Mouse (Mus musculus) c-Kit-positive CD71-positive TER-119-positive erythroid progenitor cells, embryonic 14.5 days (primary cell): ENCODE measurements at regions not wholly inside any gene's neighbourhood (a gene's known extent, or its start where the extent isn't known, plus 50 kb on each side); places are given as distances from the start of the nearest gene placed in this dataset.

ENCODE experiments used
- DNase-seq: peaks from one replicate; pipeline ENCODE4 v3.0.0-alpha.2; 2013; ENCODE audit warnings: low spot score

GRCm38 (mm10) chr4:31697769-31698505, 266.0 kb upstream of the Map3k7 start:
- no peak for DNase-seq

DNA sequence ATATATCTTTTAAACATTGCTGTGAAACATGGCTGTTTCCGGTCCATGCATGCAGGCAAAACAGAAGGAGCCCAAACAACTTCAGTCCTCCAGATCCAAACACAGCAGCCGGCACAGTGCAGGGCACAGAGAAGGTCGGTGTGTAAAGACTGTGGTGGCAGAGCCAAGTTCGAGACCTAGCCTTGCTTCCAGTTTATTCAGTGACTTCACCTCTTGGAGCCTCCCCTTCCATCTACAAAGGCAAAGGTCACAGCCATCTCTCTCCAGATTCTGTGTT, 265.5 kb upstream of the Map3k7 start:
- no peak for DNase-seq

DNA sequence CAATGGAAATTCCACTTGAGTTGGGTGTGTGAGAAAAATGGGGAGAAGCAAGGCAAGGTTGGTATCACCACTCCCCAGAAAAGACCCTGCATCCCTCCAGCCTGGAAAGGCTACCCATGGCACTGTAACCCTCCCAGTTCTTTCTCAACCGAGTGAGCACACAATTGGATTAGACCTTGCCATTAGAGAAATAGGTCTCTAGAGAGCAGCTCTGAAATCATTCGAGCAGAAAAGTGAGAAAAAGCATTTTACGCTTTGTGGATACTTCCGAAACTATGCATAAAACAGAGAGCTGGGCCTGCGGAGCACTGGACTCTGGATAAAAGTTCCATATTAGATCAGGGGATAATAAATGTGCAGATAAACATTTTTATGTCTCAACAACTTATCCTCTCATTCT, 264.6 kb upstream of the Map3k7 start:
- DNase-seq, result no peak

DNA sequence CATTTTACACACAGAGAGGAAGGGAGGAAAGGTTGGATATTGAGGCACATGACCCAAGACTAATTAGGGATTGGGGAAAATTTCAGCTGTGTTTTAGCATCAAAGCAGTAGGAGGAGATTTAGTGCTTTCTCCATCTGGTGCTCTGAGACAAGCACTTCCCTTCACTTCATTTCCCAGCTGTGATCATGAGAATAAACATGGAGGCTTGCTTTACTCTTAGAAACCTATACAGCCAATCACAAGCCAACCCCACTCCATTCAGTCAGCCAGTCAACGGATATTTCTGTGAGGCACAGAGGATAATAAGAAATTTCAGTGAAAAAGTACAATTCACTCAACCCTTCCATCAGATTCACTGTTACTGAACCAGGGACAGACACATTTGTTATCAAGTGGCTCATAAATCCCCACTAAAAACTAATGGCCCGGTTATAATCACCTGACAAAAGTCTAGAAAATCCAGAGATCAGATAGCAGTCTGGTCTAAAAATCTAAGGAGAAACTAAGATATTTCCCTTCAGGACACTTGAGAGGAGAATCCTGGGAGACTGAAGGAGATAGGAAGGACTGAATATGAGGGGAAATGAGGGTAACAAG, 249.7 kb upstream of the Map3k7 start:
- no peak for DNase-seq

DNA sequence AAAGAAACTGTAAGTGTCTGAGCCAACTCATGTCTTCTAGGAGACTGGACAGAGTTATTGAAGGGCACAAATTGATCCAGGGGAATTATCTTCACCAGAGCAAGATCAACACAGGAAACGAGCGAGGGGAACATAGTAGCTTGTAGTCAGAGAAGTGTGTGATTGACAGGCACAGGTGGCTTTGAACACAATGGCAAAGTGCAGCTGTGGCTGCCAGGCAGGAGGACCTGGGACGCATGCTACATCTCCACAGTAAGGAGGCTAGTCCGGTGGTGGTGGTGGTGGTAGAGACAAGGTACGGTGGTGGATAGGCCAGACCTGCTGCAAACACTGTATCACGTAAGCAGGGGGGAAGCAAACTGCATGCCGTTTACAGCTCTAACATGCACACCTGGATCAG, 240.4 kb upstream of the Map3k7 start:
- DNase-seq, result no peak

DNA sequence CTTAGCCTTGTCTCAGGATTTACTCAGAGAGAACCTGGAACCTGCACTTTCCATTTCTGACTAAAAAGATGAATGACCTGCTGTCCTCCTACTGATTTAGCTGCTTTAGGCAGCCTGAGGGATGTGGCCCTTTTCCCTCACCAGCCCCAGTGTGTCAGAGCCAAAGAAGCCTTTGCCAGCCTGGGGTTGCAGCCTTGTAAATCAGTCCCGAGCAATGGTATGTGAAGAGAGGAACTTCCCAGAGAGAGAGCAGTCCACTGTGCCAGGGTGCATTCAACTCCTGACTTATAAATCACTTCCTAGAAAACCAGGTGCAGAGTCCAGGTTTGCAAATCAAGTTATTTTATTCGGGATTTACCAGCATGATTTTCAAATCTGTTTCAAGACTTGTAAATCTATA, 239.5 kb upstream of the Map3k7 start:
- DNase-seq, result no peak

DNA sequence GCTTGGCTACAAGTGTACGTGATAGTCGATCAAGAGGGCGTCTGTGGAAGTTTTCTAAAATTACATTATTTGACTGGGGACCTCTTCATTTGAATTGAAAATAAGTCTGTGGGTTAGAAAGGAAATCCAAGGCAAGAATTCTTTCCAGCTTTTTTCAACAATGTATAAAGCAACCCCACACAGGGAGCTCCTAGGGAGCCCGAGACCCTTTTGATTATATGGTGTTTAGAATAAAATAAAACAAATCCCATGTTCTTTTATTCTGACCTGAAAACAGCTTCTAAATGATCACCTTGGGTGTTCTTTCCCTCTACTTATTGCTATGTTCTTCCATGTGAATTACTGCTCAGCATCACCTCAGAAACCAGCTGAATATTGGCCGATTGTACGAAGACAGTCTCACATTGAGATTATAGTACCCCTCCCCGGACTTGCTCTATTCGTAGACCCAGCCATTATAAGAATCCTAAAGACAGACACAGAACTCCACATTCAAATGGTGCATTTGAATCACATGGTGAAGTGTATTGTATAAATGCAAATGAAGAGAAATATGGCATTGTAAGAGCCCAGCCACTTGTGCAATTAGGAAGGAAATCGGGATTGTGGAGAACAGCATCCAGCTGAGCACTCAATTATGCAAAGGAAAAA, 236.3 kb upstream of the Map3k7 start:
- DNase-seq, result no peak

GRCm38 (mm10) chr4:31728149-31728516, 235.8 kb upstream of the Map3k7 start:
- no peak for DNase-seq

GRCm38 (mm10) chr4:31743776-31744175, 220.1 kb upstream of the Map3k7 start:
- DNase-seq, result no peak

- no peak for DNase-seq
Observed at GRCm38 (mm10) chr4:31744431-31744830, 219.5 kb upstream of the Map3k7 start.

DNA sequence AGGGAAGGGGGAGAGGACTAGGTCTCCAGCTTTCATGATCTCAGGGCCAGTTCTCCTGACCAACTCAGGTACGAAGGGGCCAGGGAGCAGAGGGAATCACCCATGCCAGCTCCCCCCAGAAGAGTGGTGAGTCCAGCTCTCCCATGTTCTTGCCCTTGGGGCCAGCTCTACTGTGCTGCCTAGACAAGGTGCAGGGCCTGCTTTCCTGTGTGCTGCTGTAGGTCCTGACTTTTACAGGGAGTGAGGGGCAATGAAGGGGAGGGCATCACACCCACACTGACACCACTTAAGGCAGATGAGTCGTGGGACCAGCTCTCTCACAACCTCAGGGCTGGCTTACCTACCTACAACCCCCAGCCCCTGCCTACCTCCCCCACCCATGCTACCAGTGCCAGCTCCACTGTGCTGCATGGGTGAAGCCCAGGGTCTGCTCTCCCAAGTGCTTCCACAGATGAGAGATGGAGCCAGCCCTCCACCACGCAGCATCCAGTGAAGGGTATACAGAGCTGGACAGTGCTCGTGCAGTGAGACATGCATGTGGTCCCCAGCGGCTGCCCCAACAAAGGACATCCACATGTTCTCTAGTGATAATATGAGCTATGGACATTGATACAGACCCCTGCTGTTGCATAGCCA, 210.1 kb upstream of the Map3k7 start:
- DNase-seq, result no peak

GRCm38 (mm10) chr4:31757126-31757525, 206.8 kb upstream of the Map3k7 start:
- no peak for DNase-seq

GRCm38 (mm10) chr4:31760116-31760515, 203.8 kb upstream of the Map3k7 start:
- DNase-seq, result no peak

- no peak for DNase-seq
Observed at GRCm38 (mm10) chr4:31762199-31762598, 201.7 kb upstream of the Map3k7 start.

DNA sequence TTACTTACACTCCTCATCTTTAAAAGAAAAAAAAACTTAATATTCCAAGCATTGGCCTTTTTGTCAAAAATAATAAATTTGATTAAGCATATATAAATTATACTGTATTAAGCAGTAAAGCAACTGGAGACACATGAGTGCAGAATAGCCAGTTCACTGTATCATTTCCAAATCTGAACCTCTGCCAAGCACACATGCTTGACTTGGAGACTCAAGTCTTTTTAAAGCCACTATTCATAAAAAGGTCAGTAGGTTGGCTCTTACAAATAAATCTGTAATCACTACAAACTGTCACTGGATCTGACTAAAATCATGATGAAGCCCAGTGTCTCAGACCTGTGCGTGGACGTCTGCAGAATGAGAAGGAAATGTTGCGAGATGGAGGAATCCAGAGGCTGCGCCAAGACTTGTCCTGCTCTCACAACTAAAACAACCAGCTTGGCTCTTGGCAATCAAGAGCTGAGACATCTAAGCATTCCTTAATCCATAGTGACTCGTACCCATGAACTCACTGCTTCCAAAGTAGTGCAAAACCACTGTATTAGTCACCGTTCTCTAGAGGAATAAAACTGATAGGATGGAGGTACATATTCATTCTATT, 195.8 kb upstream of the Map3k7 start:
- DNase-seq, result no peak

DNA sequence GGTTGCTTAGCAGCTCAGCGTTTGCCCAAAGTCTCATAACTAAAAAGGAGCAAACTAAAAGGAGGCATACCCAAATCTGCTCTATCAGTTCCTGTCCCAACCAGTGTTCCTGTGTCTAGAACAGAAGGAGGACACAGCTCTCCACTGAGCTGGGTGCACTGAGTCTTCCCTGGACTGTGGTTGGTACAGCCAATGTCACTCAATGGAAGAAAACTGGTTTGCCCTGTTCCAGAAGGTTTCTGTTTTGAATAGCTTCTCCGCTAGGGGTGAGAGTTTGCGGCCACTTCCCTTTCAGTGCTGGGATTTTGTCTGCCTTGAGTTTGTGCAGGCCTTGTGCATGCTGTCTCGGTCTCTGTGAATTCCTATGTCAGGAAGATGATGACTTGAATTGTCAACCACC, 194.6 kb upstream of the Map3k7 start:
- no peak for DNase-seq

- DNase-seq, result no peak
Observed at GRCm38 (mm10) chr4:31786284-31786683, 177.6 kb upstream of the Map3k7 start.

DNA sequence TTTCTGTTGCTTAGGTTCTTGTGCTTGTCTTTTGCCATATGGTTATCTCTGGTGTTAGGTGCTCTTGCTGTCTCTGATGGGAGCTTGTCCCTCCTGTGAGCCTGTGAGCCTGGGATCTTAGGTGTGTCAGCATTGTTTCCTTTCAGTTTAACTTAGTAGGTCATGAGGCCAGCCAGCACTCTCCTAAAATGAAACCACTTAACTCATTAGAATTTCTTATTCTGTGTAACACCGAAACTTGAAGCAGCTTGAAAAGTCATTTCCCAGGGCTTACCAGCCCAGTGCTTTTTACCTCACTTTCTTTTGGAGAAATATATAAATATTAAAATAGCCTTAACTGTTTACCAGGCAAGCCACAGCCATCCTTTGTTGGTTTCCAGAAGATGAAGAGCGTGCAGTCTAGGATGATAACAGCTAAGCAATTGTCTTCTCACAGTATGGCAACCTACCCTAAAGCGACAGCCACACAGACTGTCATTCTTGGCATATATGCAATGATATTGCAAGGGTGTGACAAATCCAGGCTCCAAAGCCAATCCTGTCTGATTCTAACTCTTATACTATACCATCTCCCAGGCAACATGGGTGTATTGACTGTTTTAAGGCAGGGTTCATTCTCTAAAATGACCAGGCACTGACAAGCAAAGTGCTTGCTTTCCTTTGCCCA, 146.2 kb upstream of the Map3k7 start:
- no peak for DNase-seq

GRCm38 (mm10) chr4:31819521-31820259, 144.2 kb upstream of the Map3k7 start:
- no peak for DNase-seq

GRCm38 (mm10) chr4:31823574-31824348, 140.1 kb upstream of the Map3k7 start:
- DNase-seq, result no peak
